Mouse (Mus musculus) forebrain, embryonic 11.5 days (tissue): ENCODE results near the gene Olfr1495. TPM values are rescaled to one million over a fixed set of nuclear protein-coding genes. Genes with fewer than 3 reads are reported as not detected.
"Not testable (repeated sequence)": the region's sequence is repeated elsewhere in the genome, so short reads cannot be mapped to it uniquely, and the experiment has no call there.

ENCODE experiments used
- ATAC-seq: fragments of 200-750 bp; cut with Nextera tagmentation; replicated peaks from 2 replicates; pipeline ENCODE4 v1.8.0; 2017; ENCODE audit warnings: moderate TSS enrichment; ENCODE audit not compliant: low FRiP score
- DNase-seq: peaks from one replicate; pipeline ENCODE4 v3.0.0-alpha.2; 2017; ENCODE audit warnings: low spot score
- H3K27ac ChIP-seq: fragments of 300-500 bp; sonication (generic); 2 replicates; pipeline ENCODE4 v1.5.1; 2014; ENCODE audit warnings: low read depth, low read length
- H3K27me3 ChIP-seq: fragments of 300-500 bp; sonication (generic); 2 replicates; pipeline ENCODE4 v1.6.1; 2014; ENCODE audit warnings: mild to moderate bottlenecking, low read length, mixed read lengths; ENCODE audit not compliant: control insufficient read depth, insufficient read depth
- H3K36me3 ChIP-seq: fragments of 300-500 bp; sonication (generic); 2 replicates; pipeline ENCODE4 v1.6.1; 2014; ENCODE audit warnings: mild to moderate bottlenecking, low read length, moderate library complexity, mixed read lengths; ENCODE audit not compliant: control insufficient read depth, insufficient read depth
- H3K4me1 ChIP-seq: fragments of 300-500 bp; sonication (generic); replicated peaks from 2 replicates; pipeline ENCODE4 v1.6.1; 2014; ENCODE audit warnings: low read length, mixed read lengths; ENCODE audit not compliant: control insufficient read depth, insufficient read depth
- H3K4me2 ChIP-seq: fragments of 300-500 bp; sonication (generic); 2 replicates; pipeline ENCODE4 v1.6.1; 2014; ENCODE audit warnings: low read depth, mild to moderate bottlenecking, low read length, moderate library complexity, mixed read lengths; ENCODE audit not compliant: severe bottlenecking
- H3K4me3 ChIP-seq: fragments of 300-500 bp; sonication (generic); 2 replicates; pipeline ENCODE4 v1.5.1; 2014; ENCODE audit warnings: low read depth, low read length
- H3K9ac ChIP-seq: fragments of 300-500 bp; sonication (generic); 2 replicates; pipeline ENCODE4 v1.6.1; 2014; ENCODE audit warnings: low read length
- H3K9me3 ChIP-seq: fragments of 300-500 bp; sonication (generic); 2 replicates; pipeline ENCODE4 v1.6.1; 2016; ENCODE audit warnings: low read length, mixed read lengths; ENCODE audit not compliant: control insufficient read depth
- WGBS: fragments of 180-500 bp; shearing (Covaris S2); extraction: QIAGEN DNeasy Blood & Tissue Kit; methylation state at CpG from one replicate; pipeline ENCODE4 v1.1.7; 2014; 5-methylcytosine and 5-hydroxymethylcytosine counted together
- polyA plus RNA-seq: library from polyadenylated mRNA; unstranded; fragments of >200 nt; fragmentation: Nextera tagmentation; extraction: Ambion mirVana; gene quantifications from 2 replicates; pipeline ENCODE4 v1.2.1, GENCODE M21; 2014

The Olfr1495 gene
- not detected in 2 replicates for polyA plus RNA-seq

DNA sequence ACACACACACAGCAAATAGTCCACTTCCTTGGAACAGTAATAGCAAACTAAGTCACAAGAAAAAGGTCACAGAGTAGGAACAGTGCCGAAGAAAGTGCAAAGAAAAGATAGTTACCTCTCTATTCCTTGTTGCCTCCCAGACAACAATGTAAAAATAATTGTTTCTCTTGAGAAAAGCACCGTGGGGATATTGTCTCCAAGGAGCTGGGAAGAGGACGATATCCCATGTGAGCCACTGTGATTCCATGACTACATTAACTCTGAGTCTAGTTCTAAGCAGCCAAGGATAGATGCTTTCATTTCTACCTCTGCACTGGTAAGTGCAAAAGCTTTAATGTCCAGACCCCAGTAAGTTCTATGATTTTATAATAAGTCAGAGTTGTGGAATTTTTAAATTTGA, at the start of gene Olfr1495:
Gene Olfr1495 (plus strand): TSS at position 301 of the 400 bp plus-strand sequence.
- 89% methylated on average over 3 of the region's 3 CpGs for WGBS
- Histone ChIP-seq H3K9me3 (no peaks in the 10 kb centered on the region), H3K9ac (no peak within 1 kb of the TSS), H3K4me1 (no peaks in the 10 kb centered on the region), H3K36me3 (no peaks in the 10 kb centered on the region), H3K27ac (no peak within 1 kb of the TSS), H3K27me3 (no peaks in the 10 kb centered on the region), H3K4me3 (no peak within 1 kb of the TSS), H3K4me2 (no peak within 1 kb of the TSS)
- no peak for DNase-seq
- ATAC-seq: no peak

DNA sequence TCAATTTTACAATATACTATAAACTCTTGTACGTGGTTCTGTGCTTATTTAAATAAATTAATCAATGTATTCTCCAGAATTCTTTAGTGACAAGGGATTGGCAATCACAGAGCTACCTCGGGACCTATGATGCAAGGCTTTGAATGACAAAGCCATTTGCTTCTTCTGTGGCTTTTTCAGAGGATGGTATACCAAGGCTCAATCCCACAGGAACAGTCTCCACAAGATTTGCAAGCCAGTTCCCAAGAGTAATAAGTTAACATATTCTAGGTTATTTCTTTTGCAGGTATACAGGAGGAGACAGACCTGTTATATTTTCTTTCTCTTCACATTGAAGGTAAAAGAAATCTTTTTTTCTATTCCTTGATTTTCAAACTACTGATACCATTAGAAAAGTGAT, 41.4 kb upstream of the Olfr1495 start, which contains the start of gene Olfr1493-ps1:
Gene Olfr1493-ps1 (plus strand): TSS at position 301 of the 400 bp plus-strand sequence.
- no peak for ATAC-seq
- H3K4me1 ChIP-seq: no peaks in the 10 kb centered on the region
- WGBS: 72% methylated on average over 2 of the region's 2 CpGs
- H3K27me3 ChIP-seq: no peaks in the 10 kb centered on the region
- no peak within 1 kb of the TSS for H3K9ac ChIP-seq
- H3K4me2 ChIP-seq: no peak within 1 kb of the TSS
- no peaks in the 10 kb centered on the region for H3K36me3 ChIP-seq
- H3K27ac ChIP-seq: no peak within 1 kb of the TSS
- DNase-seq: no peak
- H3K9me3 ChIP-seq: no peaks in the 10 kb centered on the region
- H3K4me3 ChIP-seq: no peak within 1 kb of the TSS

DNA sequence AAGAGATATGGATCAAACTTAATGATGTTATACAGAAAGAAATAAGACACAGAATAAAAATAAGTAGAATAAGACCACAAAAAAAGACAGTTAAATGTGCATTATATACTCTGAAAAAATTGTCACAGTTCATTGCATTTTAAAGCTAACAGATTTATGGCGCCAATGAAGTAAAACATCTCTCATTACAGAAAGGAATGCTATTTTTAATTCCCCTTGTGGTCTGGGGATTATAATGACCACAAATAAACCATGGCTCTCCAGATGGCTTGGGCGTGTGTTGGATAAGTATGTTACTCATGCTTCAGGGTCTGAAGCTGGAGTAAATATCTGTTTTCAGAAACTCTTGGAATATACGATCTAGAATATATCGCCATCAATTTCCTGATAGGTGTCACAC, 25.0 kb upstream of the Olfr1495 start, which contains the start of gene Olfr1494:
Gene Olfr1494 (plus strand): TSS at position 301 of the 400 bp plus-strand sequence.
- no peak for DNase-seq
- WGBS: 90% methylated on average over 4 of the region's 4 CpGs
- Histone ChIP-seq H3K9me3 (no peaks in the 10 kb centered on the region), H3K27ac (no peak within 1 kb of the TSS), H3K4me2 (no peak within 1 kb of the TSS), H3K4me1 (no peaks in the 10 kb centered on the region), H3K36me3 (no peaks in the 10 kb centered on the region), H3K4me3 (no peak within 1 kb of the TSS), H3K27me3 (no peaks in the 10 kb centered on the region), H3K9ac (no peak within 1 kb of the TSS)
- ATAC-seq: no peak

DNA sequence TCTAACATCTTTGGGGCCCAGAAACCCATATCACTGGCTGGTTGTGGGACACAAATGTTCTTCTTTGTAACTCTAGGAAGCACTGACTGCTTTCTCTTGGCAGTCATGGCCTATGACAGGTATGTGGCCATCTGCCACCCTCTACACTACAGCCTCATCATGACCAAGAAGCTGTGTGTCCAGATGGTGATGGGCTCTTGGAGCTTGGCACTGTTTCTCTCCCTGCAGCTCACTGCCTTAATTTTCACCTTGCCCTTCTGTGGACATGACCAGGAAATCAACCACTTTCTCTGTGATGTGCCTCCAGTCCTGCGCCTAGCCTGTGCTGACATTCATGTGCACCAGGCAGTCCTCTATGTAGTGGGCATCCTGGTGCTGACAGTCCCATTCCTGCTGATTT, 15.0 kb upstream of the Olfr1495 start:
- H3K36me3 ChIP-seq: no peaks in the 10 kb centered on the region
- 80% methylated on average over 1 of the region's 1 CpGs for WGBS
- no peak for ATAC-seq

DNA sequence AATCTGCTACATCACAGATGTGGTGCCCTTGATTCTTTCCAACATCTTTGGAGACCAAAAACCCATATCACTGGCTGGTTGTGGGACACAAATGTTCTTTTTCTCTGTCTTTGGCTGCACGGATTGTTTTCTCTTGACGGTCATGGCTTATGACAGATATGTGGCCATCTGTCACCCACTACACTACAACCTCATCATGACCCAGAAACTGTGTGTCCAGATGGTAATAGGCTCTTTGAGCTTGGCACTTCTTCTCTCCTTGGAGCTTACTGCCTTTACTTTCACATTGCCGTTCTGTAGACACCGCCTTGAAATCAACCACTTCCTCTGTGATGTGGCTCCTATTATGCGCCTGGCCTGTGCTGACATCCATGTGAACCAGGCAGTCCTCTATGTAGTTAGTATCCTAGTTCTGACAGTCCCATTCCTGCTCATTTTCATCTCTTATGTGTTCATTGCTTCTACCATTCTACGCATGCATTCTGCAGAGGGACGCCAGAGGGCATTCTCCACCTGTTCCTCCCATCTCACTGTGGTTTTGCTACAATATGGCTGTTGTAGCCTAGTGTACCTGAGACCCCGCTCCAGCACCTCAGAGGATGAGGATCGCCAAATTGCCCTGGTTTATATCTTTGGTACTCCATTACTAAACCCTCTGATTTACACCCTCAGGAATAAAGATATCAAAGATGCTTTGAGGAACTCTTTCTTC, 4.3 kb downstream of the Olfr1495 start:
- no peak for ATAC-seq
- WGBS: 91% methylated on average over 9 of the region's 9 CpGs

More for the DNA sequence above, 15.0 kb upstream of the Olfr1495 start:
- Histone ChIP-seq H3K4me2 (no peak overlapping the region), H3K27ac (no peak overlapping the region), H3K4me3 (no peak overlapping the region), H3K9ac (no peak overlapping the region), H3K9me3 (no peaks in the 10 kb centered on the region), H3K27me3 (no peaks in the 10 kb centered on the region), H3K4me1 (no peaks in the 10 kb centered on the region)
- DNase-seq: no peak

DNA sequence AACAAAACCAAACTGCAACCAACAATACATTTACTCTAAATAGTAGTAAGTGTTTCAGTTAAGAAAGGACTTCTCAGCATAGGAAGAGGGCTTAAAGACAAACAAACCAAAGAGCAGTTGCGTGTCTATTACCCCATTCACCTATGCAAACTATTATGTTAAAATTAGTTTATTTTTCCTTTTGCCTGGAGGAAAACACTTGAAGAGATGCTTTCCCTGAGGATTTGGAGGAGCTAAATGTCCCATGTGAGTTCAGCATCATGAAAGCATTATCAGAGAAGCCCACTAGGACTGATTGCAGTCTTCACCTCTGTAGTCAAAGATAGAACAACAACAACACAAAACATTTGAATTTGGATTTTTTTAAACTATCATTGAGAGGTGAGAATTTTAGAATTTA, 13.2 kb downstream of the Olfr1495 start, which contains the start of gene Olfr1496:
Gene Olfr1496 (plus strand): TSS at position 301 of the 400 bp plus-strand sequence.
- 80% methylated on average over 1 of the region's 1 CpGs for WGBS
- no peak within 1 kb of the TSS for H3K4me3 ChIP-seq
- H3K27ac ChIP-seq: no peak within 1 kb of the TSS
- H3K27me3 ChIP-seq: no peaks in the 10 kb centered on the region
- ATAC-seq (no peak), DNase-seq (no peak)
- H3K4me1 ChIP-seq: no peaks in the 10 kb centered on the region
- H3K9ac ChIP-seq: no peak within 1 kb of the TSS
- H3K36me3 ChIP-seq: no peaks in the 10 kb centered on the region
- H3K9me3 ChIP-seq: no peaks in the 10 kb centered on the region
- no peak within 1 kb of the TSS for H3K4me2 ChIP-seq

More for the DNA sequence above, 4.3 kb downstream of the Olfr1495 start:
- no peak for DNase-seq
- H3K27ac ChIP-seq: no peak overlapping the region
- no peak overlapping the region for H3K9ac ChIP-seq
- no peaks in the 10 kb centered on the region for H3K36me3 ChIP-seq
- H3K4me1 ChIP-seq: no peaks in the 10 kb centered on the region
- H3K4me2 ChIP-seq: no peak overlapping the region
- H3K27me3 ChIP-seq: no peaks in the 10 kb centered on the region
- H3K4me3 ChIP-seq: no peak overlapping the region
- H3K9me3 ChIP-seq: no peaks in the 10 kb centered on the region

DNA sequence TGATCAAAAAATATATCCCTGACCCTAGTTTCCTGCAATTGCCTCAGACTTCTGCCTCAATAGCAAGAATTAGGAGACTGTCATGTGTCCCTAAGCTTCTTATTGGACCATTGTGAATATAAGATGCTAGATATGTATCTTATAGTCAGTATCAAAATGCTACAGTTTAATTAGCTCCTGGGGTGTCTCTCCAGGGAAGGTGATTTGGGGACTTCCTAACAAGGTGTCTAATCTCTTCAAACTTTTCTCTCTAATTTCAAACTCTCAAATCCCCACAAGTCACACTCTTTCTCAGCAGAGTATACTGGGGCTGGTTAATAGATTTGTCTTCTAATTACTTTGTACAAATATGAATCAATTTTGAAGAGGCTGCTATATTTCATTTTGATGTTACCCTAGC, 33.7 kb downstream of the Olfr1495 start, which contains the start of gene Olfr1497:
Gene Olfr1497 (minus strand): TSS at position 101 of the 400 bp plus-strand sequence.
- Histone ChIP-seq H3K27ac (no peak within 1 kb of the TSS), H3K4me2 (no peak within 1 kb of the TSS), H3K27me3 (no peaks in the 10 kb centered on the region), H3K9ac (no peak within 1 kb of the TSS), H3K9me3 (no peaks in the 10 kb centered on the region), H3K4me3 (no peak within 1 kb of the TSS), H3K4me1 (no peaks in the 10 kb centered on the region), H3K36me3 (no peaks in the 10 kb centered on the region)
- no peak for DNase-seq
- ATAC-seq: no peak

DNA sequence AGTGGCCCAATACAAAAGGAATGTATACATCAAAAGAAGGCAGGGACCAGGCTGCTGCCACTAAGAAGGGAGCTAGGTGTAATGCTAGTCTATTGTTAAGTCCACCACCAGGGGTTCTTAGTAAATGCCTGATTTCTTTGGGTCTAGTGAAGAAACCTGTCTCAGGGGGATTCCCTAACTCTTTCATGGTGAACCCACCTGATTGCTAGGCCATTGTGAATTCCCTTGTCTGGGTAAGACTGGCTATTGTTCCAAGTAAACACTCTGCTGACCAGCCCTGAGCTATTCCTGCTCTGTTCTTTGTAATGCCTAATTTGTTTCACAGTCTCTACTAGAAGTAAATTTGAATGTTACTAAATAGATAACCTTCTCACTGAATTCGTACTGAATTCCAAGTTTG, 41.1 kb downstream of the Olfr1495 start:
- WGBS: 69% methylated on average over 1 of the region's 1 CpGs
- H3K9ac ChIP-seq, H3K4me3 ChIP-seq, DNase-seq, H3K4me2 ChIP-seq, H3K27me3 ChIP-seq, H3K27ac ChIP-seq, H3K4me1 ChIP-seq, H3K9me3 ChIP-seq, H3K36me3 ChIP-seq, ATAC-seq: not testable (repeated sequence)

DNA sequence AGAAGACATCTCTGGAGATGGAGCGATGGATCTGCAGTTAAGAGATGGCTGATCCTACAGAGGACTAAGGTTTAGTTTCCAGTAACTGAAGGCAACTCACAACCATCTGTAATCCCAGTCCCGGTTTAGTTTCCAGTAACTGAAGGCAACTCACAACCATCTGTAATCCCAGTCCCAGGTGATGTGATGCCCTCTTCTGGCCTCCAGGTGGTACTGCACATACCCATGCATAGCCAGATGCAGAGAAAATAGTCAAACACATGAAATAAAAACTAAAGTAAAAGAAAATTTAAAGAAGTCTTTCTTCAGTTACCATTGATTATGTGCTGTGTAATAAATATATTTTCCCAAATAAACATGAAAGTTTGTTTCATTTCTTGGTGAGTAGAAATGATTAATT, 48.4 kb downstream of the Olfr1495 start:
- ATAC-seq (no peak), DNase-seq (no peak)
- Histone ChIP-seq H3K9me3 (no peaks in the 10 kb centered on the region), H3K4me1 (no peaks in the 10 kb centered on the region), H3K4me2 (no peak overlapping the region), H3K27me3 (no peaks in the 10 kb centered on the region), H3K27ac (no peak overlapping the region), H3K36me3 (no peaks in the 10 kb centered on the region), H3K4me3 (no peak overlapping the region), H3K9ac (no peak overlapping the region)
- 61% methylated on average over 2 of the region's 2 CpGs for WGBS
